Mouse (Mus musculus) MEL (cell line): Measurements from ENCODE around the gene Zfp524. TPM values are rescaled to one million over a fixed set of nuclear protein-coding genes. Genes with fewer than 3 reads are reported as not detected.

Source experiments
- DNase-seq: peaks from one replicate; pipeline ENCODE4 v3.0.0; 2011; ENCODE audit warnings: low read depth, low spot score
- H3K27ac ChIP-seq: 2 replicates; pipeline ENCODE4 v1.5.1; 2012; ENCODE audit warnings: low read depth, mild to moderate bottlenecking, control low read depth, low read length, moderate library complexity; ENCODE audit not compliant: control insufficient read depth
- H3K27me3 ChIP-seq, 2 experiments: fragments of 150-350 bp in 1 of 2; sonication (generic) in 1 of 2; 2 replicates each; pipeline ENCODE4 v1.6.1; 2012; ENCODE audit warnings: low read length in 2 of 2, mild to moderate bottlenecking in 2 of 2, improper control_type of control experiment in 1 of 2, moderate library complexity in 1 of 2; ENCODE audit not compliant: insufficient read depth in 2 of 2, control insufficient read depth in 1 of 2
- H3K36me3 ChIP-seq, 2 experiments: 2 replicates each; pipeline ENCODE4 v1.6.1; 2012 to 2014; ENCODE audit warnings: low read length in 2 of 2, improper control_type of control experiment in 1 of 2, inconsistent platforms in 1 of 2, mild to moderate bottlenecking in 1 of 2; ENCODE audit not compliant: insufficient read depth in 2 of 2, control insufficient read depth in 1 of 2
- H3K4me1 ChIP-seq, 2 experiments: fragments of 150-350 bp in 1 of 2; sonication (generic) in 1 of 2; 2 replicates each; pipeline ENCODE4 v1.6.1; 2012; ENCODE audit warnings: low read length in 2 of 2, improper control_type of control experiment in 1 of 2, mild to moderate bottlenecking in 1 of 2; ENCODE audit not compliant: insufficient read depth in 2 of 2, control insufficient read depth in 1 of 2
- H3K4me3 ChIP-seq, 2 experiments: fragments of 150-350 bp in 1 of 2; sonication (generic) in 1 of 2; 2 replicates each; pipeline ENCODE4 v1.5.1; 2012; ENCODE audit warnings: low read depth in 2 of 2, low read length in 2 of 2, mild to moderate bottlenecking in 2 of 2, moderate library complexity in 2 of 2, control low read depth in 1 of 2, improper control_type of control experiment in 1 of 2; ENCODE audit not compliant: control insufficient read depth in 1 of 2, insufficient read depth in 1 of 2
- H3K79me2 ChIP-seq: 2 replicates; pipeline ENCODE4 v1.6.1; 2012; ENCODE audit warnings: mild to moderate bottlenecking, low read length, moderate library complexity; ENCODE audit not compliant: control insufficient read depth, poor library complexity, insufficient read depth
- H3K9ac ChIP-seq: 2 replicates; pipeline ENCODE4 v1.6.1; 2012; ENCODE audit warnings: low read depth, mild to moderate bottlenecking, control low read depth, low read length, moderate library complexity; ENCODE audit not compliant: control insufficient read depth, poor library complexity, severe bottlenecking
- H3K9me3 ChIP-seq: fragments of 150-350 bp; sonication (generic); replicated peaks from 2 replicates; pipeline ENCODE4 v1.6.1; 2012; ENCODE audit warnings: mild to moderate bottlenecking, low read length, improper control_type of control experiment, moderate library complexity; ENCODE audit not compliant: insufficient read depth
- BHLHE40 ChIP-seq: IDR thresholded peaks from 2 replicates; pipeline ENCODE4 v1.6.1; 2012; ENCODE audit warnings: low read depth, mild to moderate bottlenecking, inconsistent platforms, low read length, improper control_type of control experiment, borderline replicate concordance
- CHD2 ChIP-seq: IDR thresholded peaks from 2 replicates; pipeline ENCODE4 v1.6.1; 2011; ENCODE audit warnings: low read length, improper control_type of control experiment
- CTCF ChIP-seq, 3 experiments: IDR thresholded peaks in 2 of 3; conservative IDR thresholded peaks in 1 of 3; 2 replicates each; pipeline ENCODE4 v1.5.1; 2011 to 2012; ENCODE audit warnings: low read length in 3 of 3, low read depth in 2 of 3, mild to moderate bottlenecking in 2 of 3, improper control_type of control experiment in 1 of 3, inconsistent platforms in 1 of 3, mixed read lengths in 1 of 3, moderate library complexity in 1 of 3; ENCODE audit not compliant: control insufficient read depth in 1 of 3, insufficient read depth in 1 of 3, poor library complexity in 1 of 3, severe bottlenecking in 1 of 3
- E2F4 ChIP-seq: IDR thresholded peaks from 2 replicates; pipeline ENCODE4 v1.6.1; 2011; ENCODE audit warnings: low read depth, low read length, improper control_type of control experiment, borderline replicate concordance
- ELF1 ChIP-seq: IDR thresholded peaks from 2 replicates; pipeline ENCODE4 v1.6.1; 2014; ENCODE audit warnings: low read depth, mild to moderate bottlenecking, inconsistent platforms, low read length, improper control_type of control experiment, moderate library complexity
- HCFC1 ChIP-seq: IDR thresholded peaks from 2 replicates; pipeline ENCODE4 v1.6.1; 2012; ENCODE audit warnings: low read depth, mild to moderate bottlenecking, inconsistent platforms, low read length, improper control_type of control experiment, moderate library complexity
- KAT2A ChIP-seq: conservative IDR thresholded peaks from 2 replicates; pipeline ENCODE4 v1.6.1; 2012; ENCODE audit warnings: low read depth, low read length, improper control_type of control experiment, inconsistent platforms
- MAFK ChIP-seq: IDR thresholded peaks from 2 replicates; pipeline ENCODE4 v1.6.1; 2011; ENCODE audit warnings: low read depth, mild to moderate bottlenecking, low read length, improper control_type of control experiment, borderline replicate concordance
- MAX ChIP-seq: IDR thresholded peaks from 2 replicates; pipeline ENCODE4 v1.6.1; 2011; ENCODE audit warnings: low read length, improper control_type of control experiment
- MEF2A ChIP-seq: IDR thresholded peaks from 2 replicates; pipeline ENCODE4 v1.6.1; 2014; ENCODE audit warnings: low read depth, mild to moderate bottlenecking, inconsistent platforms, low read length, improper control_type of control experiment; ENCODE audit not compliant: poor library complexity, insufficient replicate concordance, severe bottlenecking; ENCODE audit errors: extremely low read depth
- MYB ChIP-seq: IDR thresholded peaks from 2 replicates; pipeline ENCODE4 v1.6.1; 2011; ENCODE audit warnings: mild to moderate bottlenecking, low read depth, low read length, improper control_type of control experiment
- MYC ChIP-seq: IDR thresholded peaks from 2 replicates; pipeline ENCODE4 v1.6.1; 2011; ENCODE audit warnings: low read depth, mild to moderate bottlenecking, low read length, improper control_type of control experiment, moderate library complexity
- NELFE ChIP-seq: IDR thresholded peaks from 2 replicates; pipeline ENCODE4 v1.6.1; 2011; ENCODE audit warnings: low read depth, low read length, improper control_type of control experiment
- NRF1 ChIP-seq: IDR thresholded peaks from 2 replicates; pipeline ENCODE4 v1.6.1; 2014; ENCODE audit warnings: low read depth, mild to moderate bottlenecking, inconsistent platforms, low read length, improper control_type of control experiment, moderate library complexity; ENCODE audit not compliant: poor library complexity, insufficient read depth, severe bottlenecking
- POLR2A ChIP-seq, 2 experiments: IDR thresholded peaks; 2 replicates each; pipeline ENCODE4 v1.6.1; 2011 to 2012; ENCODE audit warnings: low read length in 2 of 2, mild to moderate bottlenecking in 2 of 2, control low read depth in 1 of 2, improper control_type of control experiment in 1 of 2, low read depth in 1 of 2, moderate library complexity in 1 of 2; ENCODE audit not compliant: control insufficient read depth in 1 of 2, insufficient read depth in 1 of 2, poor library complexity in 1 of 2
- RCOR1 ChIP-seq: IDR thresholded peaks from 2 replicates; pipeline ENCODE4 v1.6.1; 2012; ENCODE audit warnings: low read depth, mild to moderate bottlenecking, inconsistent platforms, low read length, improper control_type of control experiment
- SIN3A ChIP-seq: IDR thresholded peaks from 2 replicates; pipeline ENCODE4 v1.6.1; 2012; ENCODE audit warnings: low read length, improper control_type of control experiment, inconsistent platforms
- SMC3 ChIP-seq: IDR thresholded peaks from 2 replicates; pipeline ENCODE4 v1.6.1; 2011; ENCODE audit warnings: low read depth, low read length, improper control_type of control experiment
- TAL1 ChIP-seq: IDR thresholded peaks from 2 replicates; pipeline ENCODE4 v1.6.1; 2012; ENCODE audit warnings: mild to moderate bottlenecking, inconsistent platforms, low read length, moderate library complexity, mixed read lengths
- TBP ChIP-seq: IDR thresholded peaks from 2 replicates; pipeline ENCODE4 v1.8.0; 2011; ENCODE audit warnings: low read depth, low read length, improper control_type of control experiment
- UBTF ChIP-seq: IDR thresholded peaks from 2 replicates; pipeline ENCODE4 v1.6.1; 2012; ENCODE audit warnings: low read depth, mild to moderate bottlenecking, inconsistent platforms, low read length, improper control_type of control experiment, moderate library complexity, borderline replicate concordance; ENCODE audit not compliant: insufficient read depth
- ZC3H11A ChIP-seq: IDR thresholded peaks from 2 replicates; pipeline ENCODE4 v1.6.1; 2012; ENCODE audit warnings: low read depth, mild to moderate bottlenecking, inconsistent platforms, low read length, improper control_type of control experiment
- ZKSCAN1 ChIP-seq: IDR thresholded peaks from 2 replicates; pipeline ENCODE4 v1.6.1; 2012; ENCODE audit warnings: low read depth, mild to moderate bottlenecking, inconsistent platforms, low read length, improper control_type of control experiment, moderate library complexity
- ZNF384 ChIP-seq: IDR thresholded peaks from 2 replicates; pipeline ENCODE4 v1.6.1; 2012; ENCODE audit warnings: low read depth, mild to moderate bottlenecking, inconsistent platforms, low read length, improper control_type of control experiment
- polyA plus RNA-seq, 2 experiments: library from polyadenylated mRNA; stranded (reverse) in 1 of 2; unstranded in 1 of 2; fragments of >175 nt in 1 of 2; fragments of >200 nt in 1 of 2; gene quantifications; 2 replicates each; pipeline versions ENCODE4 v1.2.1 to v1.2.4; 2012; ENCODE audit warnings: low replicate concordance in 2 of 2, low read depth in 1 of 2; ENCODE audit not compliant: insufficient read length in 2 of 2, insufficient read depth in 1 of 2, missing spikeins in 1 of 2
- total RNA-seq: library from RNA; depleted of rRNA; stranded (reverse); fragments of 300-350 nt; gene quantifications from 2 replicates; pipeline ENCODE4 v1.2.3, GENCODE M21; 2012

Zfp524 gene
- total and polyA plus RNA-seq, 3 experiments = 9.4 to 12.7 TPM; not detected in 1

DNA sequence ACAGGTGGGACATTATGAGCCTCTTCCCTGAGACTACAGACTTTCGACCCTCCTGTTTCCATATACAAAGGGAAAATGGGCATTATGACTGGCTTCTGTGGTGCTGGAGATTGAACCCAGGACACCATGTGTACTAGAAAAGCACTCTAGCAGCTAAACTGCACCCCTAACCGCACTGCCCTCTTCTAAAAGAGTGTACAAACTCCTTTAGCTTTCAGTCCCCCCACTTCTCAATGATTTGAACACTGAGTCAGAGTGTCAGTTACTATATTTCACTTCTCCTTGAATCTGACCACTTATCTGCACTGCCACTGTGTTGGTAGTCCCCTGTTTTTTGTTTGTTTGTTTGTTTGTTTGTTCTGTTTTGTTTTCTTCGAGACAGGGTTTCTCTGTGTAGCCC is 19.6 kb downstream of the Zfp524 start, which contains the start of gene 4632433K11Rik:
Gene 4632433K11Rik (plus strand): TSS at position 301 of the 400 bp plus-strand sequence.
- Histone ChIP-seq H3K9ac (no peak within 1 kb of the TSS), H3K9me3 (no peaks in the 10 kb centered on the region), H3K4me1 (peaks cover 0 to 5% of the 10 kb centered on the region in 2 experiments; a peak in 2 of 4 replicates), H3K4me3 (no peak within 1 kb of the TSS), H3K27ac (no peak within 1 kb of the TSS), H3K79me2 (no peaks in the 10 kb centered on the region; the same call in none of the 2 replicates), H3K27me3 (no peaks in the 10 kb centered on the region), H3K36me3 (peaks cover 0 to 2% of the 10 kb centered on the region in 2 experiments; a peak in 2 of 4 replicates)
- TF ChIP-seq MYB (no peak), ELF1 (no peak), ZC3H11A (no peak), E2F4 (no peak), NELFE (no peak), TAL1 (no peak), MYC (no peak), HCFC1 (no peak), ZNF384 (no peak), MAX (no peak), MEF2A (no peak), MAFK (no peak), BHLHE40 (no peak), CTCF (IDR thresholded peaks at IDR 0.05 in 2 of 3, conservative IDR thresholded peaks at IDR 0.05 in 1 of 3; ENCODE audit: control insufficient read depth in 1 of 3, insufficient read depth in 1 of 3, low read depth in 2 of 3, low read length in 3 of 3, poor library complexity in 1 of 3, severe bottlenecking in 1 of 3) (no peak), POLR2A (IDR thresholded peaks at IDR 0.05; ENCODE audit: control insufficient read depth in 1 of 2, insufficient read depth in 1 of 2, low read depth in 1 of 2, low read length in 2 of 2, poor library complexity in 1 of 2) (no peak), KAT2A (no peak), ZKSCAN1 (no peak), CHD2 (no peak), RCOR1 (no peak), TBP (no peak)
- no peak for DNase-seq

DNA sequence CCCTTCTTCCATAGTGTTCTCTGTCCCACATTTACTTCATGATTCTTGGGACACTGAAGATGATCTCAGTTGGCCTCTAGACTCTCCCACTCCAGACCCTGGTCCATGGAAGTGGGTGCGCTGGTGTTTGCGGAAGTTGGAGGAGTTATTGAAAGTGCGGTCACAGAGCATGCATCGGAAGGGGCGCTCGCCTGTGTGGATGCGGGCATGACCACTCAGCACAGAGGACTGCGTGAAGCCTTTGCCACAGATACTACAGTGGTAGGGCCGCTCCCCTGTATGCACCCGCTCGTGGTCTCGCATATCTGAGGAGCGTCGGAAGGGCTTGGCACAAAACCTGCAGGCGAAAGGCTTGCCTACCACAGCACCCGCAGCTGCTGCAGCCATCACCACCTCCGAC is 21.4 kb downstream of the Zfp524 start:
- no peak for TF ChIP-seq TAL1
- TF ChIP-seq SIN3A = no peak
- TF ChIP-seq SMC3 = no peak
- TF ChIP-seq MAX = no peak
- no peak for TF ChIP-seq MYC
- TF ChIP-seq MEF2A = no peak
- no peak for TF ChIP-seq POLR2A (IDR thresholded peaks at IDR 0.05; ENCODE audit: control insufficient read depth in 1 of 2, insufficient read depth in 1 of 2, low read depth in 1 of 2, low read length in 2 of 2, poor library complexity in 1 of 2)
- TF ChIP-seq UBTF = no peak
- TF ChIP-seq NRF1 = no peak
- H3K36me3 ChIP-seq = no peaks in the 10 kb centered on the region; a peak in 3 of 4 replicates

More for the DNA sequence above, 21.4 kb downstream of the Zfp524 start:
- no peaks in the 10 kb centered on the region for H3K9me3 ChIP-seq
- peaks cover 0 to 5% of the 10 kb centered on the region in 2 experiments; a peak in 2 of 4 replicates for H3K4me1 ChIP-seq
- no peak overlapping the region for H3K9ac ChIP-seq
- no peaks in the 10 kb centered on the region for H3K27me3 ChIP-seq
- no peak overlapping the region for H3K27ac ChIP-seq
- no peaks in the 10 kb centered on the region; the same call in none of the 2 replicates for H3K79me2 ChIP-seq
- no peak overlapping the region for H3K4me3 ChIP-seq
- no peak for DNase-seq
